In the genomic region with DNA sequence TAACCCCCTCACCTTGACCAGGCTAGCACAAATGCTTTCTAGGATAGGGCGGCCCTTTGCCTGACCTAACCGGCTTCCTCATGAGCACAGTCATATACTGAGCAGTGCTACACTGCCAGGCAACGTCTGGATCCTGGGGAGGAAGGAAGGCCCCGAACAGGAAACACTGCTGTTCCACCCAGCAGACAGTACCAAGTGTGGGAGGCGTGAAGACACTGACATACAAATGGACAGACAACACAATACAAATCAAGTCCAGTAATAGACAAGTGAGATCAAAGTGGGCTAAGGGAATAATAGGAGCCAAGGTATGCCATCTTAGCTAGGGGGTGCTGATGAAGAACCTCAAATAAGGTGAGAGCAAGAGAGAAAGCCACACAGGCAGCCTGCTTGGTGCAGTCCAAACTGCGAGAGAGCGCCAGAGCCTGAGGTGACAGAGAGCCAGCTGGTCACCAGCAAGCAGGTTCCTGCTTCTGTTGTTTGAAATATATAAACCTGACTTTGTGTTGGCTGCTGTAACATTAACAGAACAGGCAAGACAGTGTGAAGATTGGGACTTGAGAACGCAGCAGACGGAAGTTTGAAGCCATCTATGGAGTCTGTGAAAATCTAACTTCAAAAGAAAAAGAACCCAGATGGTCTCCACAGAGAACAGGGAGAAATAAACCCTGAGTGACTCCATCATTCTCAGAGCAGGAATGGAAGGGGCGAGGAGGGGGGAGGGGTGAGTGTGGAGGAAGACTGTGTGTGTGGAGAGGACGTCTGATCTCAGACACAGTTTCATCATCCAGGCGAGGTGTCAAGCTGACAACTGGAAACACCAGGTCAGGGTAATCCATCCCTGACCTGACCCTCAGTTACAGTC, we compare ENCODE assay signal across 9 mouse cellular contexts. TPM values are rescaled to one million over a fixed set of nuclear protein-coding genes. Genes with fewer than 3 reads are reported as not detected.
A peak's percentile ranks its signal among the peaks of the same experiment; 100 is the strongest.
DNase-seq lines count a peak whose midpoint lies in the region; ATAC-seq and TF ChIP-seq lines count a peak whose summit lies in the region.
"Had no signal": no experiment of that assay in that cellular context is flagged by ENCODE, and none has a peak within 500 bp of the region (broad histone marks: within the 10 kb centered on the region; RNA-seq: fewer than 3 reads in every experiment).

No protein-coding gene starts in this region.

- no peak overlapping the region for H3K4me3 ChIP-seq in intestine, embryonic 16.5 days (ENCODE audit: low read length)
- no peak overlapping the region for H3K4me3 ChIP-seq in intestine, postnatal 0 days (ENCODE audit: low read depth, low read length)
- H3K4me3 ChIP-seq in lung, postnatal 0 days (ENCODE audit: low read depth, low read length), result no peak overlapping the region
- no peak overlapping the region for H3K4me3 ChIP-seq in forebrain, embryonic 15.5 days
- H3K4me3 ChIP-seq: neural tube, embryonic 12.5 days had no signal

- no peaks in the 10 kb centered on the region for H3K4me1 ChIP-seq in intestine, embryonic 16.5 days (ENCODE audit: control insufficient read depth, insufficient read depth, low read length)
- H3K4me1 ChIP-seq in intestine, postnatal 0 days (replicated peaks; ENCODE audit: control insufficient read depth, insufficient read depth, low read length), result no peaks in the 10 kb centered on the region
- peaks cover 8% of the 10 kb centered on the region; the same call in 1 of the 2 replicates for H3K4me1 ChIP-seq in lung, postnatal 0 days (ENCODE audit: insufficient read depth, low read depth, low read length)
- no peaks in the 10 kb centered on the region for H3K4me1 ChIP-seq in forebrain, embryonic 15.5 days

- H3K9me3 ChIP-seq in intestine, embryonic 16.5 days (ENCODE audit: control insufficient read depth, low read length), result no peaks in the 10 kb centered on the region
- H3K9me3 ChIP-seq in intestine, postnatal 0 days (ENCODE audit: control insufficient read depth), result no peaks in the 10 kb centered on the region
- H3K9me3 ChIP-seq in lung, postnatal 0 days (ENCODE audit: low read length), result no peaks in the 10 kb centered on the region
- no peaks in the 10 kb centered on the region for H3K9me3 ChIP-seq in forebrain, embryonic 15.5 days
- H3K9me3 ChIP-seq: neural tube, embryonic 12.5 days had no signal

- no peak overlapping the region for H3K4me2 ChIP-seq in intestine, embryonic 16.5 days (ENCODE audit: low read depth, low read length)
- H3K4me2 ChIP-seq in intestine, postnatal 0 days (replicated peaks; ENCODE audit: low read depth), result no peak overlapping the region
- no peak overlapping the region for H3K4me2 ChIP-seq in lung, postnatal 0 days (replicated peaks; ENCODE audit: low read depth, low read length)
- H3K4me2 ChIP-seq in forebrain, embryonic 15.5 days (replicated peaks), result no peak overlapping the region
- H3K4me2 ChIP-seq: neural tube, embryonic 12.5 days had no signal

- TF ChIP-seq EP300 in lung, postnatal 0 days (IDR thresholded peaks at IDR 0.05), result no peak

- peak; percentile 55 to 56 for DNase-seq in cerebellum, adult 18-20 months
- DNase-seq in lung, postnatal 0 days (ENCODE audit: low spot score), result peak; percentile 53
- no peak for DNase-seq in gastrocnemius, postnatal 10 days
- DNase-seq in frontal cortex, postnatal 14 days (ENCODE audit: low spot score in 2 of 2), result no peak

- H3K9ac ChIP-seq in intestine, embryonic 16.5 days (ENCODE audit: low read depth, low read length), result no peak overlapping the region
- no peak overlapping the region; the same call in 1 of the 2 replicates for H3K9ac ChIP-seq in intestine, postnatal 0 days (ENCODE audit: low read depth, low read length)
- no peak overlapping the region for H3K9ac ChIP-seq in lung, postnatal 0 days (replicated peaks; ENCODE audit: low read depth)
- no peak overlapping the region for H3K9ac ChIP-seq in forebrain, embryonic 15.5 days (replicated peaks)
- H3K9ac ChIP-seq: neural tube, embryonic 12.5 days had no signal

- H3K27ac ChIP-seq in intestine, embryonic 16.5 days (ENCODE audit: low read length), result no peak overlapping the region
- H3K27ac ChIP-seq in intestine, postnatal 0 days (ENCODE audit: low read depth, low read length), result no peak overlapping the region; the same call in none of the 2 replicates
- H3K27ac ChIP-seq in lung, postnatal 0 days (ENCODE audit: low read length), result no peak overlapping the region
- no peak overlapping the region for H3K27ac ChIP-seq in forebrain, embryonic 15.5 days (replicated peaks)
- H3K27ac ChIP-seq: neural tube, embryonic 12.5 days had no signal

- no peaks in the 10 kb centered on the region for H3K36me3 ChIP-seq in intestine, embryonic 16.5 days (ENCODE audit: control insufficient read depth, insufficient read depth, low read length)
- peaks cover 42% of the 10 kb centered on the region; the same call in 1 of the 2 replicates for H3K36me3 ChIP-seq in intestine, postnatal 0 days (ENCODE audit: control insufficient read depth, insufficient read depth)
- H3K36me3 ChIP-seq in lung, postnatal 0 days (ENCODE audit: insufficient read depth, low read length), result peaks cover 10% of the 10 kb centered on the region; the same call in 1 of the 2 replicates
- H3K36me3 ChIP-seq in forebrain, embryonic 15.5 days, result peaks cover 30% of the 10 kb centered on the region

- WGBS in intestine, embryonic 16.5 days, result 62% methylated on average over 12 of the region's 12 CpGs
- 62% methylated on average over 12 of the region's 12 CpGs for WGBS in intestine, postnatal 0 days
- WGBS in lung, postnatal 0 days, result 52% methylated on average over 12 of the region's 12 CpGs
- WGBS in forebrain, embryonic 15.5 days, result 79% methylated on average over 12 of the region's 12 CpGs

- no peak for TF ChIP-seq CTCF in intestine, postnatal 0 days (IDR thresholded peaks at IDR 0.05; ENCODE audit: low read depth)
- no peak for TF ChIP-seq CTCF in lung, postnatal 0 days (IDR thresholded peaks at IDR 0.05)

- H3K27me3 ChIP-seq in intestine, embryonic 16.5 days (replicated peaks; ENCODE audit: control insufficient read depth, insufficient read depth, low read length), result no peaks in the 10 kb centered on the region
- no peaks in the 10 kb centered on the region for H3K27me3 ChIP-seq in intestine, postnatal 0 days (replicated peaks; ENCODE audit: control insufficient read depth, insufficient read depth, low read length)
- no peaks in the 10 kb centered on the region for H3K27me3 ChIP-seq in lung, postnatal 0 days (replicated peaks; ENCODE audit: insufficient read depth, low read length)
- no peaks in the 10 kb centered on the region for H3K27me3 ChIP-seq in forebrain, embryonic 15.5 days
- H3K27me3 ChIP-seq: neural tube, embryonic 12.5 days had no signal

- ATAC-seq in intestine, embryonic 16.5 days, result peak; percentile 48; the same call in 1 of the 2 replicates
- no peak for ATAC-seq in intestine, postnatal 0 days
- ATAC-seq in hematopoietic stem cell, adult 5-6 weeks (replicated peaks in 1 of 2; ENCODE audit: insufficient read depth in 1 of 2, low FRiP score in 2 of 2, low TSS enrichment in 1 of 2, low read depth in 1 of 2, poor library complexity in 2 of 2, severe bottlenecking in 2 of 2), result peak; percentile 80 to 84
- peak; percentile 78 for ATAC-seq in lung, postnatal 0 days
- ATAC-seq in forebrain, embryonic 15.5 days (replicated peaks), result no peak; the same call in 1 of the 2 replicates

RNA-seq across cellular contexts. Expression of a gene that starts 28.6 kb away (rescaled TPM):
- 0.20 and 0.23 TPM in 2 replicates for polyA plus RNA-seq in intestine, embryonic 16.5 days (2015; fragmentation: Nextera tagmentation; extraction: Ambion mirVana)
- polyA plus RNA-seq in intestine, postnatal 0 days (2015; fragmentation: Nextera tagmentation; extraction: Ambion mirVana), result 0.04 and 0.10 TPM in 2 replicates
- total RNA-seq in hematopoietic stem cell, adult 5-6 weeks (2017), result 0.40 TPM in 1 of 2 replicates, not detected in the other
- 0.02 and 0.06 TPM in 2 replicates for polyA plus RNA-seq in lung, postnatal 0 days (2015; fragmentation: Nextera tagmentation; extraction: Ambion mirVana)
- under 1 TPM; 0.11 to 0.23 TPM for total RNA-seq in gastrocnemius, postnatal 10 days (2021)
- 0.36 and 0.41 TPM in 2 replicates for polyA plus RNA-seq in forebrain, embryonic 15.5 days (2015; fragmentation: Nextera tagmentation; extraction: Ambion mirVana)

Comparison
In these comparisons a context has a peak if more than half of its experiments do, and no peak if none do; other contexts are left out.
1. ATAC-seq: peak in intestine, embryonic 16.5 days (single experiment), hematopoietic stem cell, adult 5-6 weeks (2 of 2) and lung, postnatal 0 days (single experiment); none in intestine, postnatal 0 days (single experiment) and forebrain, embryonic 15.5 days (single experiment).
2. DNase-seq: peak in cerebellum, adult 18-20 months (2 of 2) and lung, postnatal 0 days (single experiment); none in gastrocnemius, postnatal 10 days (single experiment) and frontal cortex, postnatal 14 days (0 of 2).